Comparison of ENCODE assay signal across 10 mouse cellular contexts in the genomic region with DNA sequence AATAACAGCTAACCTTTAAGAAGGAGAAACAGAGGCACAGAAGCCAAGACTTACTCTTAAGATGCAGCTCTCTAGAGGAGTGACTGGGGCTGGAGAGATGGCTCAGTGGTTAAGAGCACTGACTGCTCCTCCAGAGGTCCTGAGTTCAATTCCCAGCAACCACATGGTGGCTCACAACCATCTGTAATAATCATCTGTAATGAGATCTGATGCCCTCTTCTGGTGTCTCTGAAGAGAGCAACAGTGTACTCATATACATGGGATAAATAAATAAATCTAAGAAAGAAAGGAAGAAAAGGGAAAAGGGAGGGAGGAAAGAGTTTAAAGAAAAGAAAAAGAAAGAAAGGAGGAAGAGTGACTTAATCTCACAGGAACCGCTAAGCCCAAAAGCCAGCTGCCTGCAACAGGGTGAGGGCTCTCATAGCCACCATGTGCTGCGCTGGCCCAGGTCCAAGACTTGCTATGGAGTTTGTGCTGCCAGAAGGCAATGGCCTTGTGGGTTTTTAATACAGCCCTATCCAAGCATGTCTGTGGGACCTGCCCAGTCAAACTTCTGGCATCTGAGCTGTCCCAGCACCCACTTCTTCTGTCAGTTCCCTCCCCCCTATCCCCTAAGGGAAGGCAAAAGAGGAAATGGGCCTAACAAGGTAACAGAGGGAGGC.
A peak's percentile ranks its signal among the peaks of the same experiment; 100 is the strongest.
DNase-seq lines count a peak whose midpoint lies in the region; ATAC-seq and TF ChIP-seq lines count a peak whose summit lies in the region.
"Had no signal": no experiment of that assay in that cellular context is flagged by ENCODE, and none has a peak within 500 bp of the region (broad histone marks: within the 10 kb centered on the region; RNA-seq: fewer than 3 reads in every experiment).

No protein-coding gene starts in this region.

- peak; percentile 62 for DNase-seq in adrenal gland, postnatal 10 days
- no peak for DNase-seq in adrenal gland, adult 8-10 months
- DNase-seq in layer of hippocampus, adult 2 months (ENCODE audit: low spot score in 2 of 2) = no peak
- no peak for DNase-seq in layer of hippocampus, adult 9-10 months (ENCODE audit: low spot score)
- peak; percentile 52 for DNase-seq in adrenal gland, postnatal 25 days
- DNase-seq in right cerebral cortex, adult 18-20 months = no peak
- DNase-seq in layer of hippocampus, adult 11-12 months (ENCODE audit: low spot score) = no peak
- DNase-seq: liver had no signal

- H3K4me3 ChIP-seq in layer of hippocampus, adult 2 months = no peak overlapping the region
- H3K4me3 ChIP-seq: hindbrain, embryonic 15.5 days had no signal

- peak; percentile 41 for TF ChIP-seq CTCF in layer of hippocampus, adult 2 months (conservative IDR thresholded peaks at IDR 0.05)

- no peak overlapping the region for H3K27ac ChIP-seq in layer of hippocampus, adult 2 months
- H3K27ac ChIP-seq: hindbrain, embryonic 15.5 days had no signal

- ATAC-seq in granulocyte monocyte progenitor cell, adult 5-6 weeks (replicated peaks; ENCODE audit: poor library complexity, severe bottlenecking) = peak; percentile 31

Comparison
In these comparisons a context has a peak if more than half of its experiments do, and no peak if none do; other contexts are left out.
1. DNase-seq: peak in adrenal gland, postnatal 10 days (single experiment) and adrenal gland, postnatal 25 days (single experiment); none in adrenal gland, adult 8-10 months (single experiment), layer of hippocampus, adult 2 months (0 of 2), layer of hippocampus, adult 9-10 months (single experiment), right cerebral cortex, adult 18-20 months (single experiment) and layer of hippocampus, adult 11-12 months (single experiment).